Mouse (Mus musculus) embryo, embryonic 11 days (tissue): ENCODE measurements around the gene Pkp4.

Experiments used
- DNase-seq: peaks from one replicate; pipeline ENCODE4 v3.0.0-alpha.2; 2015

The Pkp4 gene

DNA sequence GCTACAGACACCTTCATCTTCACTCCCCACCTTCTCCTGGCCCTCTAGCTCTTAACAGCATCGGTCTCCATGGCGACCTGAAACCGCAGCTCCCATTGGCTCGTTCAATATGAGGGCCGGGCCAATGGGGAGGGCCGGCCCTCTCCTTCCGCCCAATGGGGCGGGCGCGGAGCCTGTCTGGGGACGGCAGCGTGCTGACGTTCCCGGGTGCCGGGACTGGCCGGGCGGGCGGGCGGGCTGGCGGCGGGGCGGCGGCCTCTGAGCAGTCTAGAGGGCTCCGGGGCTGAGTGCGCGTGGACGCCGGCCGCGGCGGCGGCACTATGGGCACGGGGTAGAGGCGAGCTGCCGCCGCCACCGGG, at the start of gene Pkp4, which contains the start of gene Ccdc148:
TSS of gene Pkp4 (plus strand) at position 246 of the 359 bp plus-strand sequence.
TSS of gene Ccdc148 (minus strand) at position 79 of the 359 bp plus-strand sequence.
- DNase-seq: peak; percentile 98

GRCm38 (mm10) chr2:59129023-59129422, 31.6 kb upstream of the Pkp4 start:
- DNase-seq: no peak

DNA sequence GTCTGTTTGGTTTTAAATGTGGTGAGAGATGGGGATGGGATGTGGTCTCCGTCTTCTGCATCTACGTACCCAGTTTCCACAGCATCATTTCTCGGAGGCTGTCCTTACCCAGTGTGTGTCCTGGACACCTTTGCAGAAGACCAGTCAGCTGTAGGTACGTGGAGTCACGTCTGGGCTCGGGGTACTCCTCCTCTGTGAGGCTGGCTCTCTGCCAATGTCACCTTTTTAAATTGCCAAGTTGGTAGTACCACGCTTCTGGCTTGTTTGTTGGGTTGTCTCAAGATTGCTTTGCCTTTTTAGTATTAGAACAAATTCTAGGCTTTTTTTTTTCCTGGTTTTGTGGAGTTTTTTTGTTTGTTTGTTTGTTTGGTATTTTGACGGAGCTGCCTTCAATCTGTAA, 30.8 kb upstream of the Pkp4 start:
- no peak for DNase-seq

GRCm38 (mm10) chr2:59131044-59131443, 29.6 kb upstream of the Pkp4 start:
- no peak for DNase-seq

- DNase-seq: no peak
These were observed 5.2 kb upstream of the Pkp4 start for GRCm38 (mm10) chr2:59155428-59155827.

DNA sequence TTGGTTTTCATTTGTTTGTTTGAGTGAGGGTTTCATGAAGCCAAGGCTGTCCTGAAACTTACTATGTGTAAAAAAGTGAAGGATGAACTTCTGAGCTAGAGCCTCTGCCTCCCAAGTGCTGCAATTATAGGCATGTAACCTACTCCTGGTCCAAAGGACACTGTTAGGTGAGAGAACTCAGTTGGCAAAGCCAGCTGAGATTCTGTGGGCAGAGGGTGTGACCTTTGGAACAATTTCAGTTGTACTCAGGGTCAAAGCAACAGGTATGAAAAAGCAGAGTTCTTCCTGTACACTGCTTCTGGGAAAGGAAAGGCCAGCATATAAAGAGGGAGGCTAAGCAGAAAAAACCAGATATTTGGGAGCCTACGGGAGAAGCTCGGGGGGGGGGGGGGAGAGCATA, 2.5 kb upstream of the Pkp4 start:
- DNase-seq: no peak

GRCm38 (mm10) chr2:59159961-59160604, 567 bp upstream of the Pkp4 start:
- DNase-seq: no peak

DNA sequence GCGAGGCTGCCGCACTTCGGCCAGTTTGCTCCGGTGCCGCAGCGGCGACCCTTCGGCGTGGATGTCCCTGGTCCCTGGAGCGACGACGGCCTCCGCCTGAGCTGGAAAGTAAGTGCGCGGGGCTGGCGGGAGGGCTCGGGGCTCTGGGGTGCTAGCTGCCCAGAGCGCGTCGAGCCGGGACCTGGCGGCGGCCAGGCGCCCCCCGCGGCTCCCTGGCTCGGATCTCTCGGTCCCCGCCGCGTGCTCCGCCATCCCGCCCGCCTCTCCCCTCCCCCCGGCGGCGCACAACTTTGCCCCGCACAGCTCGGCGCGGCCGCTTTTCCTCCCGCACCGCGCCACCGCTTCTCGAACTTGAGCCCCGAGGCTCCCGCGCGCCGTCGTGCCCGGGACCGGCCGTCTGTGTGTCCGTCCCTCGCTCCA, 381 bp downstream of the Pkp4 start:
- DNase-seq: peak; percentile 67

DNA sequence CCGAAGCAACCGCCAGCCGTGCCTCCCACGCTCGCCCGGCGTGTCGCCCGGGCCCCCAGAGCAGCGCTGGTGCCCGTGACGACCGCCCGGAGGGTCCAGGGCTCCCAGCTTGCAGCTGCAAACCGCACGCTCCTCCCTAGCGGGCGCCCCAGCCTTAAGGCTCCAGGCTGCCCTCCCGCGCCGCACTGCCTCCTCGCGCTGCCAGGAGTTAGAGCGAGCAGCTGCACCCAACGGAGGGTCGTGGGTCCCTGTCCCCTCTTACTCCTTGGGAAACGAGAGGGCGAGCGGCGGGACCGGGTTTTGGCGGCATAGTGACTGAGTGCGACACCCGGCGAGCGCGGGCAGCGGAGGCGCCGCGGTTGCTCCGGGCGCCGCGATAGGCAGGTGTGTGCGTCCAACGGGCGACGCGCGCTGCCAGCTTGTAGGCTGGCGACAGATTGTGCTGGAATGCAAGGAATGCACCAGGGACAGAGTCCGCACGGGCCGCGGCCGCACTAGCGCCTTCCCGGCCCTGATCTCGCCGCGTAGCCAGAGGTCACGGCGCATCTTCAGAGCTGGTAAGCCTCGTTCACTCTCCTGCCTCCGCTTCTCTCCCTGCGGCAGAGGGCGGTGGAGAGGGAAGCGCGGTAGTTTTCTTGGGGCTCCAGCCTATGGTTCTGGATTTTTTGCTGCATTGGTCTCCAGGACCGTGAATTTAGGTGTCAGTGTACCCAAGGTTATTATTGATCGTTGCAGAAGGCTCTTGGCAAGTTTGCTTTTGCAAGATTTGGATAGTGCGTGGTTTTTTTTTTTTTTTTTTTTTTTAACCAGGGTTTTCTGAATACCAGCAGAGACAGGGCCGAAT, 1.0 kb downstream of the Pkp4 start:
- peak; percentile 85 for DNase-seq

GRCm38 (mm10) chr2:59162285-59162600, 1.6 kb downstream of the Pkp4 start:
- no peak for DNase-seq

DNA sequence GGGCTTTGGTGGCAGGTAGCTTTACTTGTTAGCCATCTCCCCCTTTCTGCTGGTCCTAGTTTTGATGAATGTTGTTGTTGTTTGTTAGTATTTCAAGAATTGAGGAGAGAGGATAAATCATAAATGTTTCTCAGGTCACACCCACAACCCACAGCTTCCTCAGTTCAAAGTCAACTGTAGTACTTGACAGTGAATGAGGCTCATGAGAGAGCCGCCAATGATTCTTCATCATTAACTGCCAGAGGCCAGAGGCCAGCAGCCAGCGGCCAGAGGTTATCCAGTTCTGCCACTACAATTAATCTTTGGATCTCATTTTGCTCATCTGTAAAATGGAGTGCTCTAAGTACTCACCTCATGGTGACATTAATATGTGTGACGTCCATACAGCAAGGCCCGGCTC, 6.3 kb downstream of the Pkp4 start:
- no peak for DNase-seq

DNA sequence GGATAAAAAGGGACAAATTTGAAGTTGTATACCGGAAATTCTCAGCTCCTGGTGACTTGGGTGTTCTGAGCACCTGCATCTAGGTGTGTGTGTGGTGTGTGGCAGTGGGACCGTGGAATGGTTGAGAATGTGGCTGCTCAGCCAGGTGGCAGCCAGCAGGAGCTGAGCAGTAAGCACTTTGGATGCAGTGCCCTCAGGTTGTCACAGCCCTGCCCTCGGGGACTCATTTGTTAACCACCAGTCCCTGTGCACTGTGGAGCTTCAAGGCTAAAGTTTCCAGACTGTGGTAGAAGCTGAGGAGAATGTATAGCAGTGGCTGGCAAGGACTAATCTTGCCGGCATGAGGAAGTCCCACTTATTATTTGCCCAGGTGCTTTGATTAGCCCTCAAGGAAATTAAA, 7.2 kb downstream of the Pkp4 start:
- no peak for DNase-seq

- no peak for DNase-seq
These were observed 9.0 kb downstream of the Pkp4 start for GRCm38 (mm10) chr2:59169572-59170207.

DNA sequence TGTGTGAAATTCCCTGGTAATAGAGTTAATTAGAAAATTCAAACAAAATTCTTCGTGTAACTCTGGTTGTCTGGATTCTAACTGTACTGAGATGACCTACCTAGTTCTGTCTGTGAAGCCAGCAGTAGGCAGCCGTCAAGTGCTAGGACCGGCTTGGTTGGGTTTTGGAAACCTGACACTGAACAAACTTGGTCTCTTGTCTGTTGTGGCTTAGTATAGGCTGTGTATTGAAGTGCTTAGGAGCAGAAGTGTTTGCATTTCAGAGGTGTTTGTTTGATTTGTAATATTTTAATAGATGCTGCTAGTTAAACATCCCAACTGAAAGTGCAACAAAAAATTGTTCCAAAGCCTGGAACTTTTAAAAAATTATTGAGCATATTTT, 9.5 kb downstream of the Pkp4 start:
- no peak for DNase-seq

DNA sequence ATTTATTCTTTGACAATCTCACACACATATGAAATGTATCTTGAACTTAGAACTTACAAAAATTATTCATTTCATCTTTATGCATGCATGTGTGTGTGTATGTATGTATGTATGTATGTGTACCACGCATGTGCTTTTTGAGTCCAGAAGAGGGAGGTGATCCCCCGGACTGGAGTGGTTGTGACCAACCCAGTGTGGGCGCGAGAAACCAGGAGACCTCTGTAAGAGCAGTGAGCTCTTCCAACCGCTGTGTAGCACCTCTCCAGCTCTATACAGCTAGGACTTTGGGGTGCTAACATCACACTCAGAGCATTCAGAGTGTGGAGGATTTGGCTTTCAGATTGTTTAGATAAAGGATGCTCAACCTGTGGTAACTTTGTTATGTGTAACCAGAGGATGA, 9.9 kb downstream of the Pkp4 start:
- DNase-seq: no peak

- no peak for DNase-seq
These were observed 10.9 kb downstream of the Pkp4 start for GRCm38 (mm10) chr2:59171533-59171932.

DNA sequence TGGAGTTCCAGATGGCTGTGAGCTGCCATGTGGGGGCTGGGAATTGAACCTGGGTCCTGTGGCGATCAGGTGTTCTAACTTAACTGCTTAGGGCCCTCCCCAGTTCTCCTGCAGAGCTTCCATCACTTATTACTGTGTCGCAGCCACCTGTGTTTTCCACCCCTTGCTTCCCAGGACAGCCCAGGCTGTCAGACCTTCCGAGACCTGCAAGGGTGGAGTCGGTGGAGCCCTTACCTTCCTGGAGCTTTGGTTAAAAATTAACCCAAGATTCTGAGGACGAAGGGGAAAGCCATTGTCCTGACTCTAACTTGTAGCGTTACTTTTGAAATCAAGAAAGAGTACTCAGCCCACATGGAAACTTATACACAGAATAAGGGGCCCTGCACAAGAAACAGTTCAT, 15.3 kb downstream of the Pkp4 start:
- DNase-seq: no peak

DNA sequence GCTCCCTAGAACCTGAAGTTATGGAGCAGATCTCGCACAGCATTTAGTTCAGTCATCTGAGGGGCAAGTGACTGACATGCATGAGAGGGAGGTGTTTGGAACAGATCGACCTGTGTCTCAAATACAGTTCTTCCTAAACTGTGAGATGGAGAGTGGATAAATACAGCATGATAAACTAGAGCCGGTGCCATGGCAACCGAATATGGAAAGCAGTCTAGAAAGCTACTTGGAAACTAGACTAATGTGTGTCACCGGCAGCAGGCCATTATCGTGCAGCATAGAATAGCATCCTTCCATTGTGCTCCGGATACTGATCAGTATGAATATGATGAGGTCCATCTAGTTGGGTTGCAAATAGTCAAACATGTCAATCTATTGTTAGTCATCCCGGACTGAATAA, 17.5 kb downstream of the Pkp4 start:
- no peak for DNase-seq

- no peak for DNase-seq
These were observed 18.3 kb downstream of the Pkp4 start for GRCm38 (mm10) chr2:59178960-59179359.

DNA sequence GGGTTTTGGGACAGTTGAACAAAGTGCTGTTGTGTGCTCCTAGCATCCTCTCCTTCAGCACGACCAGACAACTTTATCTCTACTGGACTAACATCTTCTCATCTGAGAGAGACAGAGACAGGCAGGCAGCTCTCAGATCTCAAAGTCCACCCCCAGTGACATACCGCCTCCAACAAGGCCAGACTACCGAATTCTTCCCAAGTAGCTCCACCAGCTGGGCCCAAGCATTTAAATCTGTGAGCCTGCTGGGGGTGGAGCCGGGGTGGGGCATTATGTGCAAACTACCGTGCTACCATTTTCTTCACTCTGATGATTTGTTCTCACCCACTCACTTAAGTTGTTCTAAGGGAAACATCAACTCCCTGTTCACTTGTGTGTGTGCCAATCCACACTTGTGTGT, 18.8 kb downstream of the Pkp4 start:
- no peak for DNase-seq

DNA sequence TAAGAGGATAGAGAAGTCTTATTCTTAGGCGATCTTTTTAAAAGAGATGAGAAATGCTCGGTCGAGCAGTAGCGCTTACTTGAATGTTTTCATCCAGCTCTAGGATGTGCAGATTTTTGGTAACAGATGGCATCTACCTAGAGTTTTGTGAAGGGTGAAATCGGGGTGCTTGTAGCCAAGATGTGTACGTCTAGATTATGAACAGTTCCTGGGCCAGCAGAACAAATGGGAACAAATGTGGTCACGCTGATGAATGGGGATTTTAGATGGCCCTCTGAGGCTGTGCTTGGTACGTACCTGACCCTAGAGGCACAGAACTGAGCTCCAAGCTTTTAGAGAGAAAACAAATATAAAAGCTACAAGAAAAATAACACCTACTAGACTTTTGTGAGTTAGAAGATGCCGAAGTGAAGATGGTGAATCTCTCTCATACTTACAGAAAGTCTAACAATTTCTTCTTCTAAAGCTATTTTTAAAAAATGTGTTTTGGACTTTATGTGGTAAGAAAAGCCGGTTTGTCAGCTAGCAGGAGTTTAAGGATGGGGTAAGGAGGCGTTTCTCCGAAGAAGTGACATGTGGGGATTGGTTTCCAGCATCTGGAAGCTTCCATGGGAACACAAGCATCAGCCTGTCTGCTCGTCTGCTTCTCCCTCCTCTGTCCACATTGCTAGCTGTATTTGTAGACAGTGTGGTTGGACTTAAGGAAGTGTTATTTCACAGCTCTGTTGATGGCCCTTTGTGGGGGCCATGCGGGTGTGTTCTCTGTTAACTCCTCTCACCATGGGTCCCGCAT, 20.9 kb downstream of the Pkp4 start:
- DNase-seq: no peak

GRCm38 (mm10) chr2:59183541-59183940, 22.9 kb downstream of the Pkp4 start:
- DNase-seq: no peak
